Mouse (Mus musculus) megakaryocyte-erythroid progenitor cell, adult 5-6 weeks (primary cell): ENCODE results near the gene Ssna1. TPM values are rescaled to one million over a fixed set of nuclear protein-coding genes. Genes with fewer than 3 reads are reported as not detected.

ENCODE experiments used
- ATAC-seq: replicated peaks from 2 replicates; pipeline ENCODE4 v1.8.0; 2016; ENCODE audit warnings: mild to moderate bottlenecking, inconsistent platforms; ENCODE audit not compliant: severe bottlenecking, poor library complexity, low FRiP score, low TSS enrichment
- total RNA-seq, 2 experiments: library from RNA; stranded (forward) in 1 of 2; stranded (reverse) in 1 of 2; fragments of 200-1000, 215-1000 nt in 1 of 2; fragments of >200 nt in 1 of 2; fragmentation: Nextera tagmentation in 1 of 2; gene quantifications; 2 replicates each; pipeline ENCODE4 v1.2.3; 2014 to 2017

The Ssna1 gene
- 183 and 205 TPM in 2 replicates for total RNA-seq (2014; fragmentation: Nextera tagmentation)
- total RNA-seq (2017) = 81.8 and 104 TPM in 2 replicates

GRCm38 (mm10) chr2:25271827-25272511 lies at the start of gene Ssna1, which contains the start of gene Anapc2:
TSS of gene Ssna1 (minus strand) at chr2:25272438.
TSS of gene Anapc2 (plus strand) at chr2:25272478.
- ATAC-seq = peak; percentile 87

GRCm38 (mm10) chr2:25320084-25320483 lies 47.8 kb upstream of the Ssna1 start:
- ATAC-seq = no peak

- ATAC-seq = peak; percentile 82
These were observed 46.9 kb upstream of the Ssna1 start, which contains the start of gene Grin1 for GRCm38 (mm10) chr2:25318971-25319773. TSS of gene Grin1 (minus strand) at chr2:25319187.

- peak; percentile 14; the same call in 1 of the 2 replicates for ATAC-seq
These were observed 46.1 kb upstream of the Ssna1 start for GRCm38 (mm10) chr2:25318119-25318966.

- no peak for ATAC-seq
These were observed 39.3 kb upstream of the Ssna1 start for GRCm38 (mm10) chr2:25311491-25311891.

- no peak for ATAC-seq
These were observed 38.7 kb upstream of the Ssna1 start for GRCm38 (mm10) chr2:25310969-25311368.

- ATAC-seq = no peak
These were observed 37.9 kb upstream of the Ssna1 start for GRCm38 (mm10) chr2:25310180-25310579.

- no peak for ATAC-seq
These were observed 33.5 kb upstream of the Ssna1 start for GRCm38 (mm10) chr2:25305587-25306359.

- ATAC-seq = peak; percentile 67
These were observed 32.7 kb upstream of the Ssna1 start for GRCm38 (mm10) chr2:25304657-25305541.

- ATAC-seq = 0 out of 2 replicates have a peak, but pooled peaks have one; percentile 13
These were observed 31.9 kb upstream of the Ssna1 start for GRCm38 (mm10) chr2:25303931-25304656.

GRCm38 (mm10) chr2:25303452-25303851 lies 31.2 kb upstream of the Ssna1 start:
- no peak for ATAC-seq

- ATAC-seq = no peak
These were observed 25.8 kb upstream of the Ssna1 start for GRCm38 (mm10) chr2:25298046-25298445.

GRCm38 (mm10) chr2:25297093-25297492 lies 24.9 kb upstream of the Ssna1 start:
- no peak for ATAC-seq

- no peak for ATAC-seq
These were observed 21.5 kb upstream of the Ssna1 start for GRCm38 (mm10) chr2:25293706-25294105.

GRCm38 (mm10) chr2:25292856-25293255 lies 20.6 kb upstream of the Ssna1 start:
- ATAC-seq = peak; percentile 48; the same call in 1 of the 2 replicates

GRCm38 (mm10) chr2:25292054-25292544 lies 19.9 kb upstream of the Ssna1 start:
- ATAC-seq = no peak
